Mouse (Mus musculus): Measurements from ENCODE around the gene Cdh13.
A peak's percentile ranks its signal among the peaks of the same experiment; 100 is the strongest.

Cdh13 gene

DNA sequence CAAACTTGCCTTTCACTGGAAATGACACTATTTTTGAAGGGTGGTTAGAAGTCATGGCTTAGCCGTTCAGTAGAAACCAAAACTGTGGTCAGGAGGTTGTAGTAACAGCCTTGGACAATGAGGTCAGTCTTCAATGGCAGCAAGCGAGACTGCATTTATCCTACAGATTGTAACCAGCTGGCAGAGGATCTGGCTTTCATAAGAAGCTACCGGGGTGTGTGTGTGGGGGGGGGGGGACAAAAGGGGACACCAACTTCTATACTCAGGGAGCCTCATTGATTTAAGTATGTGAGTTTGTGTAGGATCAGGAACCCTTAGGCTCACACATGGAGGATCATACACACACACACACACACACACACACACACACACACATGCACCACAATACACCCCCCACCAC is 25.6 kb downstream of the Cdh13 start:
- DNase-seq: no peak

DNA sequence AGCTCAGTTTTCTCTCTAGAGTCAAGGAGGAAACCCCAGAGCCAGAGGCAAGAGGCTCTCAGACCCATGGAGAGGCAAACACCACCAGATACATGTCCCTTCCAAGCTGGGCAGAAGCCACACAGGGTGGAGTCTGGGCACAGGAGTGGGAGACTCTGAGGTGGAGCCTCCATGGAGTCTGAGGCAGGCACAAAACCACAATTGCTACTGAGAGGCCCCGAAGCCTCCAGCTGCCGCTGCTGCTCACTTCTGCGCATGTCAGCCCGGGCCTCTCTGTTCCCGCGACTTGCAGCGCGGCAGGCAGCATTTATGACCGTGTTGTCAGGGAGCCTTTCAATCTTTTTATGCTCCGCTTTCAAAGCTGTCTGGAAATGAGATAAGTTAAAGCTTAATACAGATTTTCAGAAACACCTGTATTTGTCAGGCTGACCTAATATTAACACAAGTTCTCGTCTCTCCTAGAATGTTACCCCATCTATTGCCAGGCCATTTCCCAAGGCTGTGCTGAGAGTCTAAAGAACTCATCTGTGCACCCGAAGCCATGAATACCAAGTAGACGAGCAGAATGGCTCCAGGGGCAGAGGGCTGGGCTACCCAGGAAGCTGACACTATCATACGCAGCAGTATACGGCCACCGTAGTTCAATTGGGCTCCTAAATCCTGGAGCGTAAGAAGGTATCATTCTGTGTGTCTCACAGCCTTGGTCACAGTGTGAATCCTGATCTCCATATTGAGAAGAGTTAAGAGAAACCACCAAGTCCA is 30.1 kb downstream of the Cdh13 start:
- no peak for DNase-seq

DNA sequence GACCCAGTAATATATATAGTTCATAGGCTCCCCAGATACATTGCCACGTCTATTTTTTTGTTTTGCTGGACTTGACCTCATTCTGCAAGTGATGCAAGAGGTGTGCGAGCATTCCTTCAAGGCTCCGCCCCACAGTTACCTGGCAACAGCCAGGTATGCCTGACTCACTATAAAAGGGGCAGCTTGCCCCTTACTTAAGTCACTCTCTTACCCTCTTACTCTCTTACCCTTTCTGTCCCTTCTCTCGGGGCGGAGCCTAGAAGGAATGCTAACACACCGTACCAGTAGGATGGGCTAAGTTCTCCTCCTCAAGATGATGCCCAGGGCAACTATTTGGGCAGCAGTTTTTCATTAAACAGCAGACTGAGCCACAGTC is 30.6 kb downstream of the Cdh13 start:
- DNase-seq: no peak

DNA sequence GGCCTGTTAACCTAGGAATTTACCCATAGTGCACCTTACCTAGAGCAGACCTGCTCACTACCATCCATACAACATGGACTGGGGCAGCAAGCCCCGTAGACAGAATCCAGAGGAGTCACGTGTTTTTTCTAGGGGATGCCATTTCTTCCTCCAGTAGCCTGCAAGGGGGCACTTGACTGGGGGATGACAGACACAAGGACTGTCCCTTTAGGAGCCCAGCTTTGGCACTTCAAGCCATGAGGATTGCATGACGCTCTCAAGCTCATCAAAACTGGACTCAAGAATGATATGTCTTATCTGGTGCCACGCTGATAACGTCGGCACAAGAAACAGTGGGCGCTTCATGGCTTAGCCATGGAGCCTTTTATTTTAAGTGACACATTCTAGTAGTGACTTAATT is 31.4 kb downstream of the Cdh13 start:
- no peak for DNase-seq

DNA sequence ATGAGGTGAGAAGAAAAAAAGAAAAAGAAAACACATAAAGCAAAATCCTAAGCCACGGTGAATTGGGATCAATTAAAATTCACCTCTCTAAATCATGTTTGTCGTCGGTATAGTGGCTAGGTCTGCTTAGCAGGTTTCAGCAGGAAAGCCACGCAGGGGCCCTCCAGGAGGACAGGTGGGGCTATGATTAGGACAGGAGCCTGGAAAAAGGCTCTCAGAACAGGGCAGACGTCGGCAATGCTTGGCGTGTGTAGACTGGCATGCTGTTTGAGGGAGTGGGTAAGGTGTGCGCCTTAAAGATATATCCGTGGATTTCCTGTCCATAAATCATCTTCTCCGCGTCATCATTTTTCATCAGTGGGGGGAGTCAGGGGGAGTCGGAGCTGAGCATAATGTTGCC is 32.9 kb downstream of the Cdh13 start:
- DNase-seq: no peak

DNA sequence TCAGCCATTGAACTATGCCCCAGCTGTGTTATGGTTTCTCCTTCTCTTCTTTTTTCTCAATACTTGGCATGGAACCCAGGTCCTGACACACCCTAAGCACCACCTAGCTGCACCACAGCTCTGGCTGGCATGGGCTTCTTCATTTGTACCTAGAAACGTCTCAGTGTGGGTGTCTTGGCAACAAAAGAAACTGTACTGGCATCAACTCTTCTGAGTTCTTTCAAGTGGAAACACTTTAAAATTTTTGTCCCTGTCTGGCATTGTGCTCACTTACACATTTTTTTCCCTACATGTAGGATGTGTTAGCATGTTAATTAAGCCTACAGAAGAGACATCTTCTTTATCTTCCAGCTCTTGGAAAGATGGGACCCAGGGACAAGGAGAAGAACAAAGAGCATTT is 37.0 kb downstream of the Cdh13 start:
- no peak for DNase-seq

DNA sequence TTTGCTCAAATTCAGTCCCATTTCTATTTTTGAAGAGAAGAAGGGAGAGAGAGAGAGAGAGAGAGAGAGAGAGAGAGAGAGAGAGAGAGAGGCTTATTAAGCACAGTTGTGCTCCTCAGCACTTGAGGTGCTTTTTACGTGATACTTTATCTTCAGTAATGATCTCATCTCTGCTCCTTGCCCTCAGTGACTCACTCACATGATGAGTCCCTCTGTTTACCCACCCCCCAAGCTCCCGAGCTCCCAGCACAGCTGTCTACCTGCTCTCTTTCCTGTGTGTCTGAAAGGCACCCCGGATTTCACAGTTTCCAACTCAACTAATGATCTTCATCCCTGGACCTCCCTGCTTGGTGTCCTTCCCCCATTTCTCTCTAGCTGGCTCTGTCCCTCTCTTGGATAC is 39.9 kb downstream of the Cdh13 start:
- no peak for DNase-seq

DNA sequence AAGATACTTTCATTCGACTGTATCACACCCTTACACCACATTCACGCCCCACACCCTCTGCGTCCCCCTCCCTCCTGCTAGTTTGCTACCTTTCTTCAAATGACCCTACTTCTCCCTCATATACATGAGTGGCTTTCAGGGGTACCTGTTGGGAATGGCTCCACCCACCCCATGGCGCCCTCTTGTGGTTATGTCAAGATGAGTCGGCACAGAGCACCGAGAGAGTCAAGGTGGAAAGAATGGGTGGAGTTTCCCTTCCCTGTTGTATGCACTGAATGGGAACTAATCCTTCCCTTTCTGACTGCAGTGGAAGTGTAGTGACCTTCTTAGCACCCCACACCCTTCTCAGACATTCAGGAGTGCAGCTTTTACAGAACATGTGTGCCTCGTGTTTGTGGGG is 51.4 kb downstream of the Cdh13 start:
- peak; percentile 7 to 38 for DNase-seq

DNA sequence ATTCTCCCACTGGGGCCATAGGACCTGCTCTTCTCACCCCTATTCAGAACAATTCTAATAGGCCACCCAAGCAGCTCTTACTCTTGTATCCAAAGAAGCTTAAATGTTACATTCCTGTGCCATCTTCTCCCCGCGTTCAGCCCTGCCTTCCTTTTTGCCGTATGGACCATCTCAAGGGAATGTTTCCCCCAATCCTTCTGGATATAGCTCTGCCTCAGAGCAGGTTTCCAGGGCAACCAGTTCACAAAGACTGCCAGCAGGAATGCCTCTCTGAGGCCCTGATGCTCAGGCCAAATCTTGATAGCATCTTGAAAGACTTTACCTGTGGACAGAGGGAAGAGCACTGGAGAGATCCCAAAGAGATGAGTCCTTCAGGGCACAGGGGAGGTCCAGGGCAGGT is 56.2 kb downstream of the Cdh13 start:
- peak; percentile 14 to 15 for DNase-seq

DNA sequence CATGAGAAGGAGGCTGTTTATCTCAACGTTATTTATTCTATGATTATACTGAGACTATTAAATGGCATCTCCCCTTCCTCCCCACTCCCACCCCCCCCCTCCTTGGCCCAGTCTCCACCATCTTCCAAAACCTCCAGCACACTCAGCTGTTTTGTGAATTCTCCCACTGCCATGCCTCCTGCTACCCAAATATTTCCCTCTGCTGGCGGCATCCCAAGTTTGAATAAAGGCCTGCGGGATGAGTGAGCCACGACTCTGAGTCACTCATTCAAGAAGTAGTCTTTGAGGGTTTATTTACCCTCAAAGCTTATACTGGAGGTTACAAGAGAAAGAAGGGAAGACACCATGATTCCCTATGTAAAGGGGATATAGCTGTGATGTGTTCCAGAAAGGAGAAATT is 59.7 kb downstream of the Cdh13 start:
- DNase-seq: peak; percentile 22 to 44

DNA sequence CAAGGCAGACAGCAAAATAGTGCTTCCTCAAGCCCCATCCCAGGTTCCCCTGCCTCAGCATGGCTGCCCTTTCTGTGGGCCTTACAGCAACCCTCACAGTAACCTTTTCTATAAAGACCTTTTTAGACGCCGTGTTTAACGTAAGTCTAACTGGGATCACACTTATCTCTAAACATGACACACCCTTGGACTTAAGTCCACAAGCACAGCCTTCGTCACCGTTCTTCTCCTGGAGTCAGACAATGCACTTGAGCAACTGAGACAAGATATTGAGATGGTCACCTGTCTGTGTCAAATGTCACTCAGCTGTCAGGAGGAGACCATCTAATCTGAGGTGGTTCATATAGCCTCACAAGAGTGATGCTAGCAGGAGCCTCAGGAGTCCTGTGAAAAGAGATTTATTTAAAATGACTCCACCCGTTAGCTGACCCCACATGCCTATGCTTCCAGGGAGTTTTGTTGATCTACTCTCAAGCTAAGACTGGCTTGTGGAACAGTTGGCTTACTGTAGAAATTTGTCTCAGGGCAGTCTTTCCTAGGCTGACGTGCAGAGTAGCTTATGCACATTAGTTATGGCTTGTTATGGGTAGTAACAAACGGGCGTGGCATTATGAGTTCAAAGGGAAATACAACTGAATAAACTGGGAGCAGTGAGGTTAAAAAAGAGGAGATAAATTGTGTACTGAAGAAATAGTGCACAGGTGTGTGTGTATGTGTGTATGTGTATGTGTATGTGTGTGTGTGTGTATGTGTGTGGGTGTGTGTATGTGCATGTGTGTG is 65.4 kb downstream of the Cdh13 start:
- no peak for DNase-seq

DNA sequence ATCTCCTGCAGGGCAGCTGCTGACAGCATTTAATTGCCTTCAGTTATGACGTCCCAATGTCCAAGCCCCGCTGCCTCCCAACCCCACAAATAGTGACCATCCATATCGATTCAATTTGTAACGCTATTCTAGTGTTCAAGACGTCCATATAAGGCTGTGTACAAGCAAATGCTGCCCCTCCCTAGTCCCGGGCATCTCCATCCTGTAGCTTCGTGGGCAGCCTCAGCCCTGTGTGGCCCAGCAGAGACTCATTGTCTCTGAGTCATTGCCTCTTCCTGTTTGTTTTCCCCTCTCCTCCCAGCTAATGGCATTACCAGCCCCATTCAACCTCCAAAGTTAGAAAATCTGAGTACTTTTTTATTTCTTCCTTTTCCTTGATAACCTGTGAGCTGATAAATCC is 66.6 kb downstream of the Cdh13 start:
- no peak for DNase-seq

DNA sequence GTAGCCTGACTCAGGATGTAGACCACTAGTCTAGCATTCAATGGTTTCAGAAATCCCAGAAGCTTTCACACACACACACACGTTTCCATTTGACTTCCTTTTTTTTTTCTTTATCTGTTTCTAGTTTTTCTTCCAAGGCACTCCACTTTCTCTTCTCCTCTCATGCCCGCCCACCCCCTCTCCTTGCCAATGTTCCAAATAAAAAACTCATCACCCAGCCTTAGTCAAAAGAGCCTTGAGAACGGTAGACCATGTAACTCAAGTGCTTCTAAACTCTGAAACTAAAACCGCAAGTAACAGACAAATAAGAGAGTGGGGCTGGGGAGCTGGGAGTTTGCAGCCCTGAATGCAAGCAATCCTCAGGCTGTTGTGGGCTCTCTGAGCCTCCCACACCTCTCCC is 69.5 kb downstream of the Cdh13 start:
- no peak for DNase-seq

DNA sequence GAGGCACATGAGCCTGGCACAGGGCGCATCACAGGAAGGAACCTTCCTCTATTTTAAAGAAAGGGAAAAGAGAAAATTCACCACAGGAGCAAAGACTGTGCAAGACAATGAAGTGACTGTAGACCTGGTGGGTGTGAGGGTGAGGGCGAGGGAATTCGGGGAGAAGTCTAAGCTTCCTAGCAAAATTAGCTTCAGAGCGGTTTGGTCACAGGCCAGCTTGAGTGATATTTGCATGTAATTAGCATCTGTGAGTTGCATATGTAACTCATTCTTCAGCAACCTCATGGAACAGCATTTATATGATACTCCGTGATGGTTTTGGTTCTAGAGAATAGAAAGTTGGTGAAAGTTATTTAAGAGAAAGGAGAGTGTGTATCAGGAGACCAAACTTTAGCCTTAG is 73.5 kb downstream of the Cdh13 start:
- no peak for DNase-seq

DNA sequence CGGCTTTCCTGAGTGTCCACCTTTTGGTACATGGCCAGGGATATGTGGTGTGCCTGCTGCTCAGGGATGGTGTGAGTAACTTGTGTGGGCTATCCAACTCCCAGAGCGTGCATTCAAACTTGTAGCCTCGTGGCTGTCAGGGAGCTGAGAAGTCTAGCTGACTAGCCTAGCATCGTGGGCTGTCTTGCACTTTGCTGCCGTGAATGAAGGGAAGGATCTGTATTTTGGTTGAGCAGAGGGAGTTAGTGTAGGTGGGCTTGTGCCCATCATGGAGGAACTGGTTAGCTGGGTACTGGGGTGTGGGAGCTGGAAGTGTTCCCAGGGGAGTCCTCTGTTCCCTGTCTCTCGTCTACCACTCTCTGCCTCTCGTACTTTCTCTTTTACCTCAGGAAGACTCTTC is 74.1 kb downstream of the Cdh13 start:
- no peak for DNase-seq

DNA sequence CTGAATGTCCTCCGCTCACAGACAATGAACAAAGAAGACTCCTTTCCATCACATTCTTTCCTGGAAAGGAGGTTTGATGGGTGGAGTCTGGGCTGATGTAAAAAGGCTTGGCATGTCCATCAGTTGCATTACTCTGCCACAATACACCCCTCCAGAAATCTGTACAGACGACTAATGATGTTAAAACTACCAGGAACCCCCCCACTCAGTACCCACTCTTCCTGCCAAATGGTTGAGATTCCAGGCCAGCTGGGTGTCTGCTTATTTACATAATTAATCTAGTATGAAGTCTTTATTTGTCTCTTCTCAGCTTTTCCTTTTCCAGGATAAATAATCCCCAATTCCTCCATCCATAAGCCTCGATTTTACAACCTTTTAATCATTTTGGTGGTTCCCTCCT is 80.2 kb downstream of the Cdh13 start:
- no peak for DNase-seq

DNA sequence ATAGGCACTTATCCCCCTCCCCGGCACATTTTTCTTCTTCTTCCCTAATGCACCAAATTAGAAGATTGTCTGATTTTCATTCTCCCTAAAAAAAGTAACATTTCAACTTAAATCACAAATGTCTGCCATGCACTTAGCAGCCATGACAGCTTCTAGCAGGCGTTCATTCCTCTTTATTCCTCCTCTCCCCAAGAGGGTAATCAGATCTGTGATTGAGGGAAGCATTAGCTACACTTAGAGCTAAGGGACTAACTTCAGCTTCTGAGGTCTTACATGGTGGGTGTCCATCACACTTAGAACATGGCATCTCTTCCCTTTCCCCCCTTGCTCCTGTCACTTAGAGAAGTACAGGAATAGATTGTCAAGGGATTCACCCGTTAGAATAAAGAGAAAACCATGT is 89.6 kb downstream of the Cdh13 start:
- no peak for DNase-seq

DNA sequence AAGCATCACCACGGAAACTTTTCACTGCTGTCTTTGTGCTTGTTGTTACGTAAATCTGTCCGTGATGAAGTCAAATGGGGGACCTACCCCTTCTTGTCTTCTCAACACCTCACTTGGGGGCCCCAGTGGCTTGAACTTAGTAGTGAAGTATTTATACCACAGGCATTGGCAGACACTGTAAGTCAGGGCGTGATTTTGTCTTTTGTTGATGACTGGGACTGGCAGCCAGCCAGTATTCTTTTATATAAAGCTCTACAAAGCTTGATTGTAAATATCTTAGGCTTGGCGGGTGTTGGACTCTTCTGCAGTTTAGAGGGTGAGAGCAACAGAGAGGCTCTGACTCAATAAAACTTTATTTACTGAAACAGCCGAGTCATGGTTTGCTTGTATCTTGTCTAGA is 91.2 kb downstream of the Cdh13 start:
- no peak for DNase-seq

DNA sequence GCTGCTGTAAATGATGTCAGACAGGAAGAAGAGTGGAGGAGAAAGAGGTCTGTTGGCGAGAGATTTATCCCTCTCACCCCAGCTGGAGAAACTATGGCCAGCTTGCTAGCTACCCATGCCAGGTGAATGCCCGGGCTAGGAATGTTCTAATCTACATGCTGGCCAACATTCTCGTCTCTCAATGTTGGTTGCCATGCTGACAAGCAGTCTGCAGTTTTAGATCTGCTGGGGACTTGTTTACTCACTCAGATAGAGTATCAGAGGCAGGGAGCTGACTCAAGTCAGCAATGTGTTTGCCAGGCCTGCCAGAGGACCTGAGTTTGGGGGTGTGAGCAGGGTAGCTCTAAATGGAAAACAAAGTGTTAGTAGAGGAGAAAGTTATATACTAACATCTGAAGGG is 93.3 kb downstream of the Cdh13 start:
- DNase-seq: peak; percentile 61 to 68

DNA sequence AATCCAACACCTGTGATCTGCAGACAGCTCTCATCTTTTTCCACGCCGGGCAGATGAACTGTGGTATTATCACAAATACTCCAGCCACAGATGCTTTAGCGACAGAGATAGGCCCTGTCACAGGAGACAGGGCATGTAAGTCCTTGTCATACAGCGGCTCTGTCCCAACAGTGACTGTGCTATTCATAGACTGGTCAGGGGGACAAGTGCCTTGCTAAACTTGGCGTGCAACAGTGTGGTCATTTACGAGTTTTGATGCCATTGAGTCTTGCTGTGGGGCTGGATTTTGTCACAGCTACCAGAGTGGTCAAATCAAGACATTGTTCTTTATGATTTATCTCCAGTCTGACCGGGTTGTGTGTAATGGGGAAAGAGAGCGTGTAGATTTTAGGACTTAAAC is 95.5 kb downstream of the Cdh13 start:
- DNase-seq: no peak

DNA sequence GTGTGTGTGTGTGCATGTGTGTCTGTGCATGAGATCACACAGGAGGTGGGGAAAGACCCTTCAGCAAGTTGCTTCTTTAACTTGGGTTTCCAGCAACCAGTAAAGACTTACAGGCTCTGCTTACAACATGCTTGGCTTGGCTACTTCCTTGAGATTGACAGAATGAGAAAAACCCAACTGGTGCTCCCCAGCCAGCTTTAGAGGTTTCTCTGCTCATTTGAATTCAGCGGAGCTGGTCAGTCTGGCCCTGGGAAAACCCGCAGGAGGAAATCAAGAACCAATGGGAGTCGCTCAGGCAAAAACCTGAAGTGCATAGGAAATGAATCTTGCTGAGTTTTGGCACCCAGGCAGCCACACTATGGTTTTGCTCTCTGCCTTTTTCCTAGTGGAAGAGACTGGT is 96.1 kb downstream of the Cdh13 start:
- DNase-seq: peak; percentile 32 to 36

DNA sequence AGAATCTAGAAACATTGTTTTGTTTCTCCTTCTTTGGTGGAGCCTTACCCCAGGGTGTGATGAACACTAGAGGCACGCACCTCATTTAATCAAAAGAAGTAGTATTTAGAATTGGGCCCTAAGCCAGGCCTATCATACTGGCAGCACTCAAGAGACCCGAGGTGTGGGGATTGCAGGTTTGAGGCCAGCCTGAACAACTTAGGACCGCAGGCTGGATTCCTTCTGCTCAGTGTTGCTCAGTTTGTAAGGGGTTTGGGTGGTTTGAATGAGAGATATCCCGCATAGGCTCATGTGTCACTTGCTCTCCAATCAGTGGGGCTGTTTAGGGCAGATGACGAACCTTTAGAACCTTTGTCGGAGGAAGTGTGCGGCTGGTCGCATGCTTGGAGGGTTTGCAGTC is 96.5 kb downstream of the Cdh13 start:
- DNase-seq: no peak

DNA sequence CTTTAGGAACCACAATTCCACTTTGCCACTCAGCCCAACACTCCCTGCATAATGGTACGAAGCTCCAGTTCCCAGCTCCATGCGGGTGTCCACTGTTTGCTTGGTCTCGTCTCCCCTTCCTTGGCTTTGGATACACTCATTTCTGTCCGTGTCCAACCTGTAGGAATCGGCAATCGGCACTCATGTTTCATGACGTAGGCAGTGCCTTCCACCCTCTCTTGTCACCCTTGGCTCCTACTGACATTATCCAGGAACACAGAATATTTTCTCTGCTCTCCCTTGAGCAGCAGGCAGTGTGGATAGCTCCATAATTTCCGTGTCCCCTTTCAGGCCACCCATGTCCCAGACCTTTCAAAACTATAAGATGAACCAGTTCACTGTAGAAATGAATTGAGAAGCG is 97.2 kb downstream of the Cdh13 start:
- DNase-seq: no peak

DNA sequence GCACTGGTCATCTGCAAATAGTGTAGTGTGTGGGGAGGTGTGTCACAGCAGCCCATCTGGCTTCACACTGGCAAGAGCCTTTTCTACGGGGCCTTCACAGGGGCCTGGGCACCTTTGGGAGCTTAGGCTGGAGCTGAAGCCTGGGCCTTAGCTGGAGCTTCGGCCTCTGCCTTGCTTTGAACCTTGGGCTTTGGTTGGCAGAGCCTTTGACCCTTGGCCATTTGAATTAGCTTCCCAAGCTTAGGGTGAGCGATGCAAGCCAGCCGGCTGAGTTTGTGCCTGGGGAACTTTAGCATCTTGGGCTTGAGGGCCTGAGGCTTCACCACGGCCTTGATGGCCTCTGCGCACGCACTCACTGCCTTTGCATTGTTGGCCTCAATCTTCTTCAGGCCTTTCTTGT is 98.1 kb downstream of the Cdh13 start:
- no peak for DNase-seq

DNA sequence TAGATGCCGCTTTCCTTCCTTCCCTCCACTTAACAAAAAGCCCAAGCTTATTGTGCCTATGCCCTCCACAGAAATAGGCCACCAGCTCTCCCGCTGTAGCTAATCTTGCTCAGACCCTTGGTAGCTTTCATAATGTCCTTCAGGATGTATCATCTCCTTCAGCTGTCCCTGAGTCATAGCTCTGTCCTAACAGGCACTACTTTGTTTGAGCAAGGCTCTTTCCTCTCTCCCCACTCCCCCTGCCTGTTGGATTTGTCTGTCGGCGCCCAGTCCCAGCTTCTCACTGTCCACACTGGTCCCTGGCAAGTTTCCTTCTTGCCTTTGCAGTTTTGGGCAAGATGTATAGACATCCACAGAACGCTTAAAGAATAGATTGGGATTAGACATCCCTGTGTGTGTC is 100.8 kb downstream of the Cdh13 start:
- DNase-seq: no peak
